Mouse (Mus musculus) testis, adult 2 months (tissue): ENCODE results near the gene Scyl2. TPM values are rescaled to one million over a fixed set of nuclear protein-coding genes. Genes with fewer than 3 reads are reported as not detected.
A peak's percentile ranks its signal among the peaks of the same experiment; 100 is the strongest.

ENCODE experiments used
- H3K27ac ChIP-seq: fragments of 200-500 bp; 2 replicates; pipeline ENCODE4 v1.5.1; 2012; ENCODE audit warnings: low read depth, low read length; ENCODE audit not compliant: control insufficient read depth, insufficient read depth
- H3K27me3 ChIP-seq: fragments of 200-500 bp; 2 replicates; pipeline ENCODE4 v1.6.1; 2012; ENCODE audit warnings: mild to moderate bottlenecking, low read length, moderate library complexity; ENCODE audit not compliant: control insufficient read depth, insufficient read depth
- H3K36me3 ChIP-seq: fragments of 200-500 bp; 2 replicates; pipeline ENCODE4 v1.6.1; 2012; ENCODE audit warnings: mild to moderate bottlenecking, low read length; ENCODE audit not compliant: control insufficient read depth, insufficient read depth
- H3K4me1 ChIP-seq: fragments of 200-500 bp; 2 replicates; pipeline ENCODE4 v1.6.1; 2012; ENCODE audit warnings: low read length; ENCODE audit not compliant: control insufficient read depth, insufficient read depth
- H3K4me3 ChIP-seq: fragments of 200-500 bp; 2 replicates; pipeline ENCODE4 v1.5.1; 2012; ENCODE audit warnings: low read depth, mild to moderate bottlenecking, low read length, moderate library complexity, mixed read lengths; ENCODE audit not compliant: control insufficient read depth
- CTCF ChIP-seq: fragments of 200-500 bp; IDR thresholded peaks from 2 replicates; pipeline ENCODE4 v1.5.1; 2012; ENCODE audit warnings: low read depth, mild to moderate bottlenecking, inconsistent platforms, low read length, moderate library complexity; ENCODE audit not compliant: control insufficient read depth, insufficient read depth, insufficient replicate concordance
- POLR2A ChIP-seq: fragments of 200-500 bp; IDR thresholded peaks from 2 replicates; pipeline ENCODE4 v1.6.1; 2012; ENCODE audit warnings: low read depth, mild to moderate bottlenecking, inconsistent platforms, low read length, moderate library complexity; ENCODE audit not compliant: control insufficient read depth
- polyA plus RNA-seq: library from polyadenylated mRNA; depleted of rRNA; stranded (reverse); fragments of >200 nt; gene quantifications from 2 replicates; pipeline ENCODE4 v1.2.3, GENCODE M21; 2012; rRNA removed

Gene Scyl2
- polyA plus RNA-seq: 13.1 and 14.8 TPM in 2 replicates

GRCm38 (mm10) chr10:89686139-89686808 is at the start of gene Scyl2:
TSS of gene Scyl2 (minus strand) at chr10:89686285.
- peak within 1 kb of the TSS; percentile 45 for H3K27ac ChIP-seq
- H3K36me3 ChIP-seq: no peaks in the 10 kb centered on the region
- peak within 1 kb of the TSS; percentile 88 for H3K4me3 ChIP-seq
- TF ChIP-seq POLR2A (peak; percentile 94), CTCF (no peak)
- peaks cover 2% of the 10 kb centered on the region for H3K4me1 ChIP-seq
- no peaks in the 10 kb centered on the region for H3K27me3 ChIP-seq

GRCm38 (mm10) chr10:89732001-89732794 is 46.1 kb upstream of the Scyl2 start, which contains the start of gene Actr6:
TSS of gene Actr6 (minus strand) at chr10:89732295.
- H3K4me3 ChIP-seq: peak within 1 kb of the TSS; percentile 94
- no peaks in the 10 kb centered on the region; the same call in 1 of the 2 replicates for H3K36me3 ChIP-seq
- no peaks in the 10 kb centered on the region for H3K27me3 ChIP-seq
- TF ChIP-seq POLR2A: peak; percentile 98
- no peak for TF ChIP-seq CTCF
- peak within 1 kb of the TSS; percentile 82 for H3K27ac ChIP-seq
- peaks cover 3% of the 10 kb centered on the region; the same call in 1 of the 2 replicates for H3K4me1 ChIP-seq

DNA sequence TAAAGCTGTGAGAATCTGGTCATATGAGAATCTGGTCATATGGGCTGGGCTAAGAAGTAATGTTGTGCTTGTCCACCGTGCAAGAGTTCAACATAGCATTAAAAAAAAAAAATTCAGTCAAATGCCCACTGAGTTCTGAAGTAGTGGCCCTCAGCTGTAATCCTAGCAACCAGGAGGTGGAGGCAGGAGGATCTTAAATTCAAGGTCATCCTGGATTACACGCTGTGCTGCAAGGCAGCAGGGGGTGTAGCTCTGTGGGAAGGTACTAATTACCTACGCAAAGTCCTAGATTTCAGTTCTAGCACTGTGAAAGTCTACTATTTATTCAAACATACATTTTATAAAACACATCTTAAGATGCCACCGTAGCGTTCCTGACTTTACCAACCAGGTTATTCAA is 45.3 kb upstream of the Scyl2 start:
- Histone ChIP-seq H3K27ac (peak overlapping the region; percentile 82), H3K27me3 (no peaks in the 10 kb centered on the region), H3K4me1 (peaks cover 3% of the 10 kb centered on the region; the same call in 1 of the 2 replicates), H3K4me3 (peak overlapping the region; percentile 94), H3K36me3 (no peaks in the 10 kb centered on the region; the same call in 1 of the 2 replicates)
- TF ChIP-seq CTCF: no peak
- no peak for TF ChIP-seq POLR2A

- Histone ChIP-seq H3K27ac (no peak overlapping the region), H3K36me3 (no peaks in the 10 kb centered on the region; the same call in 1 of the 2 replicates), H3K4me3 (peak overlapping the region; percentile 54), H3K4me1 (peaks cover 3% of the 10 kb centered on the region; the same call in 1 of the 2 replicates), H3K27me3 (no peaks in the 10 kb centered on the region)
- TF ChIP-seq CTCF (no peak), POLR2A (no peak)
These were observed 44.3 kb upstream of the Scyl2 start for GRCm38 (mm10) chr10:89730386-89730785.

DNA sequence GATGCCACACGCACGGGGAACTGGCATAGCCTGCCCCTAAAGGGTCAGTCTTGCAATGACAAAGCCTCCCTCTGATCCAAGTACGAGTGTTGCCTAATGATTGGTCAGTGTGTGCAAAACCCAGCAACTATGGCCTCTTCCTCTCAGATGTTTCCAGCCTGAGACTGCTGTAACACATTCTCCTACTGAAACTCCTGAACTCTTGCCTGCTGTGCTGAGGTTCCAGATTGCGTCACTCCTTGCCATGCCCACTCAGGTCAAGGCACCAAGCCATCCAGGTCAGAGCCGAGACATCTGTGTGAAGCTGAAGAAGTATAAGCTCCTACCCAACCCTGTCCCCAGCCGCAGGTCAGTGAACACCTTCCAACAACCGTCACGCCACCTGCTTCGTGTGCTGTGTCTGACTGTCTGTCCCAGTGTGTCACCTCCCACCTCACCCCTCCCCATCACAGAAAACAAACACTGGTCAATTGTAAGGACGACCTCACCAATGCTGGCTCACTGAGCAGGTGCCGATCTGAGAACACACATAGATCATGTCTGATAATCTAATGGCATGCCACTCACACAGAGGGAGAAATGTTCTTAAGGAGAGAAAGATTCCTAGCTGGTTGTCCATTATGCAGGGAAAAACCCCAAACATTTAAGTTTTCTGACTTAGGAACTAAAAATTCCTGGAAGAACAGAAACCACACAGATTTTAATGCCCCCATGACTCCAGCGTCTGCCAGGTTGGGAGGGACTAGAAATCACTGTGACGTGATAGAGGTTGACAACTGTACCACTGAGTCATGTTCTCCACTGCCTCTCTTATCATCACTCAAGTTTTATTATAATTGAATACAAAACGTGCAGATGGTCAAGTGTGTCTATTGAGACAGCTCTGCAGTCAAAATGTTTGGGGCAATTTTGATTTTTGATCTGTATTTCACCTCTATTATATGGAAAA is 36.4 kb upstream of the Scyl2 start:
- H3K27me3 ChIP-seq: no peaks in the 10 kb centered on the region
- TF ChIP-seq CTCF (no peak), POLR2A (no peak)
- H3K4me3 ChIP-seq: no peak overlapping the region
- H3K27ac ChIP-seq: peak overlapping the region; percentile 62; the same call in 1 of the 2 replicates
- H3K4me1 ChIP-seq: no peaks in the 10 kb centered on the region
- 0 out of 2 replicates have a peak, but pooled peaks cover 1% of the 10 kb centered on the region for H3K36me3 ChIP-seq

DNA sequence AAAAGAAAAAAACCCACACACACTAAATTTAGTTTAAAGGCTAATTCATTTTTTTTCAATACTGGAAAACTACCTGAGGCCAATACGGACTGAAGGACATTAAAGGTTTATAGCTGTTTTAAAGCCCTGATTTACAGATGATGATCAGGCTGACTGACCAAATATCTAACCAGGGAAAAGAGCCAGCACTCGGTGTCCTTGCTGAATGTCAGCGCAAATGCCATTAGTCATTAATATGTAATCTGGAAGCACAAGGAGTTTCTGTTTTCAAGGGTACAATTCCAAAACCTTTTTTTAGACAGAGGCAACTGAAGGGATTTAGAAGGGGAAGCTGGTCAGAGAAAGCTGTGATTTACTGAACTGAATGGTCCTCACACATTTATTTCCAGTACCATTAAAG is 34.7 kb upstream of the Scyl2 start:
- Histone ChIP-seq H3K27ac (no peak overlapping the region), H3K4me3 (no peak overlapping the region), H3K27me3 (no peaks in the 10 kb centered on the region), H3K36me3 (0 out of 2 replicates have a peak, but pooled peaks cover 1% of the 10 kb centered on the region), H3K4me1 (no peaks in the 10 kb centered on the region)
- TF ChIP-seq CTCF: no peak
